Mouse (Mus musculus): ENCODE measurements around the gene Smim7. TPM values are rescaled to one million over a fixed set of nuclear protein-coding genes. Genes with fewer than 3 reads are reported as not detected.

The Smim7 gene
- 100 to 1,000 TPM; 125 to 126 TPM for total RNA-seq (2021)
- long read RNA-seq, experiment 1, transcript Smim7-203 (5 exons, 2,892 nt), result major isoform, 184 of 208 reads
- long read RNA-seq, experiment 1, transcript Smim7-201 (4 exons, 642 nt), result minor isoform, 15 of 208 reads
- long read RNA-seq, experiment 1, partial matches to known transcripts, result 4 of 208 reads
- long read RNA-seq, experiment 1, other reads (novel, unspliced or antisense), result 5 of 208 reads
- long read RNA-seq, experiment 2, transcript Smim7-203 (5 exons, 2,892 nt), result major isoform, 173 of 187 reads
- long read RNA-seq, experiment 2, transcript Smim7-201 (4 exons, 642 nt), result minor isoform, 8 of 187 reads
- long read RNA-seq, experiment 2, partial matches to known transcripts, result 1 of 187 reads
- long read RNA-seq, experiment 2, other reads (novel, unspliced or antisense), result 5 of 187 reads

GRCm38 (mm10) chr8:72570633-72571610, at the start of gene Smim7:
TSS of gene Smim7 (minus strand) at chr8:72571088.
- peak; percentile 97 to 98 for DNase-seq (ENCODE audit: low spot score in 2 of 2)
- intact Hi-C loops (cut with DNase I), result no loop called here

GRCm38 (mm10) chr8:72590198-72590597, 19.3 kb upstream of the Smim7 start:
- intact Hi-C loops (cut with DNase I), result no loop called here
- peak; percentile 62 to 85 for DNase-seq (ENCODE audit: low spot score in 2 of 2)

GRCm38 (mm10) chr8:72589286-72589685, 18.4 kb upstream of the Smim7 start:
- intact Hi-C loops (cut with DNase I), result no loop called here
- DNase-seq (ENCODE audit: low spot score in 2 of 2), result peak; percentile 75 to 87

DNA sequence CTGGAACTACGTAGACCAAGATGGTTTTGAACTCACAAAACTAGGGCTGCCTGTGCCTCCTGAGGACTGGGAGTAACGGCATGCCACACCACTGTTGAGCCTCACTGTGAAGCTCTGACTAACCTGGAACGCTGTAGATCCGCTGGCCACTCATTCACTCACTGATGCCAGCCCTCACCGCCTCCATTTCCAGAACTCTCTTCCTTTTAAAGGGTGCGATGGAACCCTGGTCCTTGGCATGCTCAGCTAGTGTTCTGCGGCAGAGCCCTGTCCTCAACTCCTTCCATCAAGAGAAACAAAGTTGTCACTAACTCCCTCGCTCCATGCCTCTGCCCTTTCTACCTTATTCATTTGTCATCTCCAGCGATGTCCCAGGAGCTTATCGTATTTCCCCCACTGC, 18.0 kb upstream of the Smim7 start:
- intact Hi-C loops (cut with DNase I), result no loop called here
- no peak for DNase-seq (ENCODE audit: low spot score in 2 of 2)

GRCm38 (mm10) chr8:72587806-72588205, 16.9 kb upstream of the Smim7 start:
- intact Hi-C loops (cut with DNase I), result no loop called here
- DNase-seq (ENCODE audit: low spot score in 2 of 2), result no peak

DNA sequence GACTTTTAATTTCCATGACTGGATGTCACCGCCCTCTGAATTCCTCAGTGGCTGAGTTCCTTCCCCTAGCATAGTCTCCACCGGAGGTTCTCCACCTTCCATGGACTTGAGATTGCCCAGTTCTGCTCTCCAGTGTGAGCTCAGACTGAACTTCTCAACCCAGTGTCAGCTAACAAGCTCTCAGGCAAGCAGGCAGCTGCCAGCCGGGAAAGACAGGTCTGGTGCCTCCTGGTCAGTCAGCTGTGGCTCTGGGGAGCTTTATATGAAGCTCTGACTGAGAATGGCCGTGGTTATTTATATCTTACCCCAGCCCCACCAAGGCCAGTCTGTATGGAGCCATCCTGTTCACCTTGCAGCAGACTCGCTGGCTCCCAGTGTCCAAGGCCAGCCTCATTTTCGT, 13.5 kb upstream of the Smim7 start:
- DNase-seq (ENCODE audit: low spot score in 2 of 2), result no peak
- intact Hi-C loops (cut with DNase I), result no loop called here

DNA sequence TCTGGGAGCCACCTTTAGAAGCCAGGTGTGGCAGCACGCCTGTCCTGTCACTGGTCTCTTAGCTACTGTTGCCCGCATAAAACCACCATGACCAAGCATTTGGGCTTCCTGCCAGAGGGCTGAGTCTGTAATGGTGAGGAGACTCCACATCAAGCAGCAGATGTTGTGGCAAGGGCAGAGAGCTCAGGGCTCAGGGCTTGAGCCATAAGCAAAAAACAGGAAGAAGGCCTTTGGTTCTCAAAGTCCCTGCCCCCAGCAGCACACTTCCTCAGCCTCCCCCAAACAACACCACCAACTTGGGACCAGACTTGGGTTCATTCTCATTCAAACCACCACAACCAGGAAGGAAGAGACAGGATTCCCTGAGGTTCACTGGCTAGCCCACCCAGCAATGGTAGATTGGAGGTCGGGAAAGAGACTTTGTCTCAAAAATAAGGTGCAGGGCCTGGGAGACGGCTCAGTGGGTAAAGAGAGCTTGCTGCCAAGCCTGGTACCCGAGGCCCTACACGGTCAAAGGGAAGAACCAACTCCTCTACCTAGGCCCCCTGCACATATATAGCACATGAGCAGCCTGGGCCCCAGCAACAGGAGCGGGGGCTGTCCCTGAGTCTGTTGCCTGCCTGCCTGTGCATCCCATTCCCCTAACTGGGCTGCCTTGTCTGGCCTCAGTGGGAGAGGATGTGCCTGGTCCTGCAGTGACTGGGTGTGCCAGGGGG, 12.3 kb upstream of the Smim7 start:
- intact Hi-C loops (cut with DNase I), result no loop called here
- peak in 1 of 2 experiments; percentile 47 for DNase-seq (ENCODE audit: low spot score in 2 of 2)

DNA sequence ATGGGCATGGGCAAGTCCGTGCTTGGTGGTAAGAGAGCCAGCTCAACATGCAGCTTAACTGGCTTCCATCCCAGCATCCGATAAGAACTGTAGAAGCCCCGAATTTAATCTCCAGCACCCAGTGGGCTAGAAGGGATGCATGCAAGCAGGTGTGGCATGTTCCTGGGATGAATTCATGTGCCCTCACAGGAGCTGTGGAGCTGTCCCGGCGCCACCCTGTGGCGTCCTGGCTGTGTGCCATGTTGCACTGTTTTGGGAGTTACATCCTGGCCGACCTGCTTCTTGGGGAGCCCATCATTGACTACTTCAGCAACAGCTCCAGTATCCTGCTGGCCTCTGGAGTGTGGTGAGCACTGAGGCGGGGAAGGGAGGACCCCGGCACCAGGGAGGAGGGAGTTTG, 8.5 kb upstream of the Smim7 start:
- no peak for DNase-seq (ENCODE audit: low spot score in 2 of 2)
- intact Hi-C loops (cut with DNase I), result no loop called here

DNA sequence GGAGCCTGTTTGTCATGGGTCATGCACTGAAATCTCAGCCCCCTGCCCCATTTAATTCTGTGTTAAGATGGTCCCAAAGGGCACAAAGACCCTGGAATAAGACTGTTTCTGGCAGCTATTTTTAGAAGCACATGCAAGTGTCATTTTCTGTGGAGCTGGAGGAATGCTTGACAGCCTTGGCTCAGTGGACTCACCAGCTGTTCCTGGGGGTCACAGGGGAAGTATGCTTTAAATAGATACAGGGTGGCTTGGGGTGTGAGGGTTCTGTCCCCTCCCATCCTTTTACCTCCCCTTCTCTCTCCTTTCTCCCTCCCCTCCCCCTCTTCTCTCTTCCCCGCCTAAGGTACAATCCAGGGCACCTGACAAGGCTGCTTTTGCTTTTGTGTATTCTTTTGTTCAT, 7.1 kb upstream of the Smim7 start:
- intact Hi-C loops (cut with DNase I), result no loop called here
- no peak for DNase-seq (ENCODE audit: low spot score in 2 of 2)

- no peak for DNase-seq (ENCODE audit: low spot score in 2 of 2)
- intact Hi-C loops (cut with DNase I), result no loop called here
These were observed 6.4 kb upstream of the Smim7 start for GRCm38 (mm10) chr8:72577266-72577665.

- no peak for DNase-seq (ENCODE audit: low spot score in 2 of 2)
- intact Hi-C loops (cut with DNase I), result no loop called here
These were observed 5.0 kb upstream of the Smim7 start for GRCm38 (mm10) chr8:72575915-72576314.

DNA sequence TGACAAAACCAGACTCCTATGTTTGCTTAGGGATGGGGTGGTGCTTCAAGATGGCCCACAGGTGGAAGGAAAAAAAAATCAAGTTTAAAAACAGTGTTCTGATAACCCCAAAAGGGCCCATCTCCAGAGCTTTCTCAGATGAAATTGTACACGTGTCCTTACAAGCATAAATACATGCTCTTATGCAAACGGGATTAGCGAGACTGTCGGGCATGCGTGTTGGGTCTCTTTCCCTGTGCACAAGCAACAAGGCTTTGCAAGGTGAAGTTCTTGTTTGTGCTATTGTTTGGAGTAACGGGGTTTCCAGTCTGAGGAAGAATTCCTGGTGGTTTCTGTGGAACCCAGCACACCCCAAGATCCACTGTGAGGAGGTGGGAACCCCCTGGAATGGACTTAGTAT, 2.6 kb upstream of the Smim7 start:
- intact Hi-C loops (cut with DNase I), result no loop called here

DNA sequence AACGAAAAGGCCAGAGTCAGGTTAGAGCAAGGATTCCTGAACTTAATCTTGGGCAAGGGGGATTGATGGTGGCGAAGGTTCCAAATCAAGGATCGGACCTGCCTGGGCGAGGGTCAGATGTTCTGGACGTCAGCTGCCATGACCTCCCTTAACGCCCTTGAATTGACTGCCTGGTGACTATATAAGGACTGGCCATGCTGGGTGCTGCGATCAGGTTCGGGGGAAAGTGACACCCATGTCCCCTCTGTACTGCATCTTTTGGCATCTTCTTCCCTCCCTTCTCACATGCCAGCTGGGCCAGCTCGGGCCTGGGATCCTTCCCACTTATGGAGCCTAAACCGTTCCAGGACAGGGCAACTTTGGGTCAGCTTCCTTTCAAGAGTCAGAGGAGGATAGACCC, 1.6 kb upstream of the Smim7 start:
- no peak for DNase-seq (ENCODE audit: low spot score in 2 of 2)

More for the DNA sequence above, 2.6 kb upstream of the Smim7 start:
- peak; percentile 27 to 62 for DNase-seq (ENCODE audit: low spot score in 2 of 2)

DNA sequence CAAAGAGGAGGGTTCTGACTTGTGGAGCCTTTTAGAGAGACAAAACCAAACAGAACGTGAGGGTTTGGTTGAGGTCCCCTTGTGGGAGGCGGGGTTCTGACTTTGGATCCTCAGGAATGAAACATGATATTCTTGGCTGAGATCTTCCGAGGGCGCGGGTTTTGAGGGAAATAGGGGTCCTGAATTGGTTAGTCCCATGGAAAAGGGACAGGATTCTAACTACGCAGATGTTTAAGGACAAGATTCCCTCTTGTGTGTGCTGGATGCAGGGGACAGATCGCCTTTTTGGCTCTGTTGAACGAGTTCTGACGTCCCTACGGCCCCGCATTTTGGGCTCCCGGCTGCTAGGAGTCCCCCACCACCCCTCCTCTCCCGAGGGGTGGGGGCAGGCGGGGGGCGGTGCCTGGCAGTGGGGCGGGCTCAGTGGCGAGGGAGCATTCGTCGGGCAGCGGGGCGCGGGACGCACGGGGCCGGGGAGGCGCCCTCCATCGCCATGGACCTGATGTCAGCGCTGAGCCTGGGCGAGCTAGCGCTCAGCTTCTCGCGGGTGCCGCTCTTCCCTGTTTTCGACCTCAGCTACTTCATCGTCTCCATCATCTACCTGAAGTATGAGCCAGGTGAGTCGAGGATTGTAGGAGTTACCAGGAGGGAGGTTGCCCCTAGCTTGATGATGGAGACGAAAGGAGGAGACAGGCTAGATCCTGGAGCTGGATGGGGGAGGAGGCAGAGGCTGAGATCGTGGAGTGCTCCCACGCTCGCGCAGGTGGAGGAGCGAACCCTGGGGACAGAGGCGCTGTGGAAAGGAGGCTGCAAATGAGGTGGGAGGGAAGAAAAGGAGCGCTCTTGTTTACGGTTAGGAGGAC, 954 bp upstream of the Smim7 start, which contains the start of gene Tmem38a:
TSS of gene Tmem38a (plus strand) at position 445 of the 863 bp plus-strand sequence.
- intact Hi-C loops (cut with DNase I), result no loop called here
- DNase-seq (ENCODE audit: low spot score in 2 of 2), result peak; percentile 80 to 83

More for the DNA sequence above, 1.6 kb upstream of the Smim7 start:
- intact Hi-C loops (cut with DNase I), result no loop called here

GRCm38 (mm10) chr8:72565970-72566369, 4.9 kb downstream of the Smim7 start:
- intact Hi-C loops (cut with DNase I), result no loop called here
- DNase-seq (ENCODE audit: low spot score in 2 of 2), result no peak

- DNase-seq (ENCODE audit: low spot score in 2 of 2), result no peak
- intact Hi-C loops (cut with DNase I), result no loop called here
These were observed 9.7 kb downstream of the Smim7 start for GRCm38 (mm10) chr8:72561111-72561689.

- intact Hi-C loops (cut with DNase I), result no loop called here
- no peak for DNase-seq (ENCODE audit: low spot score in 2 of 2)
These were observed 15.1 kb downstream of the Smim7 start for GRCm38 (mm10) chr8:72555770-72556169.

- intact Hi-C loops (cut with DNase I), result no loop called here
- DNase-seq (ENCODE audit: low spot score in 2 of 2), result no peak
These were observed 21.5 kb downstream of the Smim7 start for GRCm38 (mm10) chr8:72549314-72549892.
